Mouse (Mus musculus): ENCODE measurements around the gene Vwa3a.

DNA sequence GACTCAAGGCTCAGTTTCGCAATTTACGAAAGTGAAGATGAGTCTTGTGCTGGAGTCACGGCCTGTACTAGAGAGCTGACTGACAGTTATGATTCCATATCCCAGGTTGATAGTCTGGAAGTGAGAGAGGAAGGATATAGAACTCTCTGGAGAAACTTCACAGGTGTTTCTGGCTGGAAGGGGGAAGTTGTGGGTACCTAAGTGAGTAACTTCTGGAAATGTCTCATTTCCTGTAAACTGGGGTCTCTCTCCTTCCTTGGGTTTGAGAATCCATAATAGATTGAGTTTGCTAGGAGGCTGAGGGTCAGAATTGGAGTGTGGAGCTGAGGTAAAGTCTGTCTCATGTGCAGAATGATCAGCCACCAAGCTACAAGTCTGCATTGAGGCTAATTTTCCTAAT lies 111.0 kb downstream of the Vwa3a start:
- TF ChIP-seq CTCF (IDR thresholded peaks at IDR 0.05; ENCODE audit: low read depth, low read length) (no peak), GATA1 (IDR thresholded peaks at IDR 0.05; ENCODE audit: borderline replicate concordance, low read length) (no peak), TAL1 (conservative IDR thresholded peaks at IDR 0.05; ENCODE audit: low read depth, low read length) (no peak)

Measured in G1E (cell line).